Mouse (Mus musculus): ENCODE data around the gene Atp5d. TPM values are rescaled to one million over a fixed set of nuclear protein-coding genes. Genes with fewer than 3 reads are reported as not detected.

Atp5d gene
- total RNA-seq, 2 experiments from 2014 or later: 1,105 to 1,168 TPM

DNA sequence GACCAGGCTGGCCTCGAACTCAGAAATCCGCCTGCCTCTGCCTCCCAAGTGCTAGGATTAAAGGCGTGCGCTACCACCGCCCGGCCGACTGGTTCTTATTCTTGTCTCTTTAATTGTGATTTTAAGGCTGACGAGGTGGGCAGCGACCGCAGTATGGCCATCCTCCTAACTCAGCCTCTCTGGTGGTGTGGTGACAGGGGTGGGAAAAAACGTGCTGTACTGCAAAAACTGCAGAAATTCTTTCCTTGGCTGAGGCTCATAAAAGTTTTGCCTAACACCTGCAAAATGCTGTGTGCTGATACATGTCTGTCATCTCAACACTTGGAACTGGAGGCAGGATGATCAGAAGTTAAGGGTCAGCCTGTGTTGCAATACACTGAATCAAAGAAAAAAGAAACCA lies 34.9 kb downstream of the Atp5d start:
- no peak for DNase-seq
- intact Hi-C loops (cut with DNase I): loop anchor here (10.0 kb wide), 1 partner anchor 201 kb away; no protein-coding TSS in a partner anchor

DNA sequence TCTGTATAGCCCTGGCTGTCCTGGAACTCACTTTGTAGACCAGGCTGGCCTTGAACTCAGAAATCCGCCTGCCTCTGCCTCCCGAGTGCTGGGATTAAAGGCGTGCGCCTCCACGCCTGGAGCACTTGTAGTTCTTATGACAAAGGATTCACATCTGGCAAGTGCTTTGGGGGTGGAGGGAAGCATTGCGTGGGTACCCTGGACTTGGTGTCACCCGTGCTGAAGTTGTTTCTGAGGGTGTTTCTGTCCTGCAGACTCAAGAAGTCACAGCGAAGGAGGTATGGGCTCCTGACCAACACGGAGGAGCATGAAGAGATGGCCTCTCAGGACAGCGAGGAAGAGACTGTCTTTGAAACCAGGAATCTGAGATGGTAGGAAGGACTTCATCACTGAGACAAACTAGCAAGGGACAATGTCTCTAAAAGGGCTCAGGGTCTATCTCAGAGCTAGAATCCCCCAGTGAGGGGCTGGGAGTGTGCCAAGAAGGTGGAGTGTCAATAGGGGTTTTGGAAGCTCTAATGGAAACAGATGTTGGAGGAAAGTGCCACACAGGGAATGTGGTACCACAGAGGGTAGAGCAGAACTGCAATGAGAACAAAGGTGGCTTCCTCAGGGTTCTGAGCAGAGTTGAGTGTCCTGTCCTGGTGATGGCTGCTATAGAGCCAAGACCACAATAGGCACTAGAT lies 35.7 kb downstream of the Atp5d start:
- no peak for DNase-seq
- intact Hi-C loops (cut with DNase I): loop anchor here (10.0 kb wide), 1 partner anchor 201 kb away; no protein-coding TSS in a partner anchor

DNA sequence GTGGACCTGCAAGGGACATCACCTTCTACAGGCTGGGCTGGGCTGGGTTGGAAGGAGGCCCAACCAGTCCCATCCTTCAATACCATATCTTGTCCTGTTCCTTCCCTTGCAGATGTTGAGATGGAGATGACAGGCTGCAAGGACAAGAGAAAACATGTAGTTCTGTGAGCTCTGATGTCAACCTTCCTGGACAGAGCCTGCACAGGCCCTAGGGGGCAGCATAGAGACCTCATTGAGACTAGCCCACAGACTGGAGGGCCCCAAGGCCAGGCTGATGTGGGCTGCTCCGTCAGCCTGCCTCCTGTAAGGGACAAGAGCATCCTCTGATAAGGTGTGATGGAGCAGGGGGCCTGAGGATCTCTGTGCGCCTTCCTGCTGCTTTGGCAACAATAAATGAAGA lies 36.3 kb downstream of the Atp5d start:
- intact Hi-C loops (cut with DNase I): loop anchor here (1.0 to 10.0 kb wide), 3 partner anchors 71 to 200 kb away; partner anchors contain the start of gene Adamtsl5
- no peak for DNase-seq

DNA sequence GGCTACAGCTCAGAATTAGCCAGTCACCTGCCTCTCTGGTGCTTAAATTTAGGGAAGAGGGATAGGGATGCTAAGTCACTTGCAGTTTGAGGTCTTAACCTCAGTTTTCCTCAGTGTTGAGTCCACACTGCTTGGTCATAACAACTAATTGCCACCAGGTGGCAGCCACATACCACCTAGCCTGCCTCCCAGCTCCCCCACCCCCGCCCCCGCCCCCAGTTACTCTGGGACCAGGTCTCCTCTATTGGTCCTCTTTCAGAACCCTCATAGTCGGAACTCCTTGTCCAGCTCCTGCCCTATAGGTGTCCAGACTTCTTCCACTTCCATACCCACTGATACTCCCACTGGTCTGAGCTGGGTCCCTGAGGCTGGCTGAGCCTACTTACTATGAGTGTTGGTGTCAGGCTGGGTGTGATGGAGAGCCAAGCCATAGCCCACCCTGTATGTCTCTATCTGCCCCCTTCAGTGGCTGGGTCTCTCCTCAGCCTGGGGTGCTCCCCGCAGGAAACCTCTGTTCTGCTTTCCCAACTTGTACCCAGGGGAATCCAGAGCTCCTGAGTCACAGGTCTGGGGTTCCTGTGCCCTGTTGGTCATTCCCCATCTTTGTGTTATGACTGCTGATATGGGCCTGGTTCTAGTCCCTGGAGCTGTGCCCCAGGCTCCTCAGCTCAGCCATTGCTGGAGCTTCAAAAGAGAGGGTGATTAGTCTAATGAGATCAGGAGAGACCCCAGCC lies 37.3 kb downstream of the Atp5d start:
- intact Hi-C loops (cut with DNase I): loop anchor here (1.0 to 10.0 kb wide), 3 partner anchors 70 to 199 kb away; partner anchors contain the start of gene Adamtsl5
- peak in 1 of 2 experiments; percentile 30 for DNase-seq

DNA sequence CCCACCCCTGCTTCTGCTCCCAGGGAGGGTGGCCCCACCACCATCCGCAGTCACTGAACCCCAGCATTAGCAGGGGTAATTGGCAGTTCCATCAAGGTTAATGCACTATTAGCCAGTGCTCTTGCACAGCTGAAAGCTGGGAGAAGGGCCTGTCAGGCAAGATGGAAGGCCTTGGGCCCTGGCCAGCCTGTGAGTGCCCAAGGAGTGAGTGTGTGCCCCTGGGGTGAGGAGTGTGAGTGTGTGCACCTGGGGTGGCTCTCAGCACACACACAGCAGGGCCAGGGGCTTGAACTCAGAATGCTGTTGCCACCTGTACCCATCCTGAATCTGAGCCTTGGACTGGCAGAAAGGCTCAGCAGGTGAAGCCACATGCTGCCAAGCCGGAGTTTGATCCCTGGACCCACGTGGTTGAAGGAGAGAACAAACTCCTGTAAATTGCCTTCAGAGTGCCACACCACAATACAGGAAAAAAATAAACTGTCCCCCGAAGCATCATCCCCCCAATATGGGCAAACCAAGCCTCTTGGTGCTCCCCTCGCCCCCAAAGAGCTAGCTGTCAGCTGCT lies 37.9 kb downstream of the Atp5d start:
- DNase-seq: no peak
- intact Hi-C loops (cut with DNase I): loop anchor here (5.0 to 10.0 kb wide), 2 partner anchors 171 to 198 kb away; partner anchors contain the start of gene Adamtsl5

DNA sequence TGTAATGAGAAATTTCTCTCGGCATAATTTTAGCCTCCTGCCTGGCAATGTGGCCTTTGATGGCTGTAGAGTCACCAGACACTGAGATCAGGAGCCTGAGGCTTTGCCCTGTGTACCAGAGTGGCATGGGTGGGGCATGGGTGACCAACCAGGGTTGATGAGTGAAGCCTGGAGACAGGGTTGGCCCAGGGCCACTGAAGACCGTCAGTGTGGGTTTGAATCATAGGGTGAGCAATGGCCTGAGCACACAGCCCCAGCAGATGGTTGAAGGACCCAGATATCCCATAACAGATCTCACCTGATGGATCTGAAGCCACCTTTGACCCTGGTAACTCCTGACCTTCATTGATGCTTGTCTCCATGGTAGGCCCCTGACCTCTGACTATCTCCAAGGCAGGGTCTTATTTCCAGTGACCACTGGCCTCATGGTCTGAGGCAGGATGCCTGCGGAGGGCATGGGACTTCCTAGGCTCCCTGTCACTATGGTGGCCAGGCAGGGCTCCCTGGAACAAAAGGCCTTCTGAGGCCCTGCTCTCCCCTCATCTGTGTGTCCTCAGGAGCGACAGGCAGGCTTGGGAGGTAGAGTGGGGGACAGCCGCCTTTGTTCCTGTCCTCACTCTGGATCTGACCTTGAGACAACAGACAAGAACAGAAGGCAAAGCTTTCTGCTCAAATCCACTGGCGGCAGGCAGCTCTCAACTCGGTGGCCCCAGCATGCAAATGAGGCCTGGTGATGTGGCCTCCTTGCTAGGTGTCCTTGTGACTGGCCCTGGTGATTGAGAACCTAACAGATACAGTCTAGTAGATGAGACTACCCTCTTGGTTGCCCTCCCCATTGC lies 39.2 kb downstream of the Atp5d start:
- DNase-seq: no peak
- intact Hi-C loops (cut with DNase I): loop anchor here (5.0 to 10.0 kb wide), 2 partner anchors 170 to 197 kb away; partner anchors contain the start of gene Adamtsl5

DNA sequence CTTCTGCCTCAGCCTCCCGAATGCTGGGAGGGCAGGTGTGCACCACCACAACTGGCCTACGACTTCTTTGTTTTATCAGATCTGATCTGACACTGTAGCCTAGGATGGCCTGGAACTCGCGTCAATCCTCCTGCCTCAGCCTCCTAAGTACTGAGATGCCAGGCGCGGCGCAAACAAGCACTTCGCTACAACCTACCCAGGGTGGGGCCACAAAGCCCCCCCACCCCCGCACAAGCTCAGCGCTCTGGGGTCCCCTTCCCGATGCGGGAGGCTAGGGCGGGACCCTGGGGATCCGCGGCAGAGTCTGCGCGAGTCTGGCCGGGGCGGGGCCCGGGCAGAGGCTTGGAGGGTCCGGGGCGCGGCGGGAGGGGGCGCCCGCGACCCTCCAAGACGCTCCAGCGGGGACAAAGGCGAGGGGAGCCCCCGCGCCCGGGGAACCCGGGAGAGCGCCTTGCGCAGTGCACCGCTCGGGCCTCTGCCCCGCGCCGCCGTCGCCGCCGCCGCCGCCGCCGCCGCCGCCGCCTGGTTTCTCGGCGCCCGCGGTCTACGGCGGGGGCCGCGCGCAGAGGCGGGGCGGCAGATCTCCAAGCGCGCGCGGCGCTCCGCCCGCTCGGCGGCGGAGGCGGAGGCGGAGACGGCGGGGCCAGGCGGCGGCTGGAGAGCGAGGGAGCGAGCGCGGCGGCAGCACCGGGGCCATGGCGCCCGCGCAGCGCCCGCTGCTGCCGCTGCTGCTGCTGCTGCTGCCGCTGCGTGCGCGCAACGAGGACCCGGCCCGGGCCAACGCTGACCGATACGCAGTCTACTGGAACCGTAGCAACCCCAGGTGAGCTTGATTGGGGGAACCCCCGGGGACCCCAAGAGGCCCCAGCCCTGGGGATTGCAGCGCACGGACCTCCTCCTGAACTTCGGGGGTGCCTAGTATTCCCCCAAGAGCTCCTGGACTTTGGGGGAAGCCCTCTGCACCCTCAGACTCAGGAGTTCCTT lies 40.9 kb downstream of the Atp5d start, which contains the start of gene Efna2:
Gene Efna2, plus strand, starts transcription at position 415 of the 984 bp plus-strand sequence.
- peak; percentile 54 to 64 for DNase-seq
- intact Hi-C loops (cut with DNase I): loop anchor here (5.0 to 10.0 kb wide), 2 partner anchors 168 to 195 kb away; partner anchors contain the start of gene Adamtsl5

DNA sequence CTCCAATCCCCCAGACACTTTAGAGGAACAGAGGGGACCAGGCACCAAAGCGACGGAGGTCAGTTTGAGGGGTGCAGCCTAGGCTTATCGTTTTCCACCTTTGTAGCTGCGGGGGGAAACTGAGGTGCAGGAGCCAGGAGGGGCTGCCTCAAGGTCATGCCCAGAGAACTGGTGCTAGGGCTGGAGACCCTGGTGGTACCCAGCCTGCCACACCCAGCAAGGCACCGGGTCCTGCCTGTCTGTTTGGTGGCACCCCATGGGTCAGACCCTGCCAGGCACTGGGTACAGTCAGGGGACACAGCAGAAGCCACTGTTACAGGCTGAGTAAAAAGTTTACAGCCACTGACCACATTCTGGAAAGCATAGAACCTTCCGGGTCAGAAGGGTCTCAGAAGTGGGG lies 41.9 kb downstream of the Atp5d start:
- intact Hi-C loops (cut with DNase I): no loop called here
- DNase-seq: no peak

DNA sequence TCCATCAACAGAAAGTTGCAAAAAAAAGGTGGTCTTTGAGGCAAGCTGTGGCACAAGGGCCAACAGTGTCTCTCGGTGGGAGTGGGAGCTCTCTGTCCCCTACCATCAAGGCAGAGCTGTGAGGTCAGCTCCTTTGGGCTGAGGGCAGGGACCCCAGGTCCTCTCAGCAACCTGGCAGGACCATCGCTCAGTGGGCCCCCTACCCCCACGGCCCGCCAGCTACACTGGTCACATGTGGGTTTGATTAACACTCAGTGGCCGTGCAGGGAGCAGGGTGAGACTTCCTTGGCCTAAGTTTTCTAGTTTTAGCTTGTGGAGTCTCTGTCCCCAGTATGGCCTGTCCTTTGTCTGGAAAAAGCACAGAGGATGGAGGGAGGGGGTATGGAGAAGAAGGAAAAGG lies 42.4 kb downstream of the Atp5d start:
- intact Hi-C loops (cut with DNase I): no loop called here
- DNase-seq: no peak

DNA sequence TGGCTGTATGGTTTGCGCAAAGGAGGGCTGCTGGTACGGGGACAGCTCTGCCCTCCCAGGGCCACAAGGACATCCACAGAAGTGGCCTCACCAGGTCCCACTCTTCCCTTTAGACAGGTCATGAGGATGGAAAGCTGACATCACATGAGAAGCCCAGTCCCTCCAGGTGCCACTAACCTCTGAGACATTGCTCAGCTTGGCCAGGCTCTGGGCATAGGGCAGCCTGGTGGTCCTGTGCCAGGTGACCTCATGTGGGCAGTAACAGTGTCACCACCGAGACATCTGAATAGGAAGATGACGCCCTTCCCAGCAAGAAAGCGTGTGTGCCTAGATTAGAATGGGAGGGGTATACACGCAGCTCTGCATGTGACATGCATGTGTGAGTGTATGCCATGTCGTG lies 44.1 kb downstream of the Atp5d start:
- intact Hi-C loops (cut with DNase I): no loop called here
- DNase-seq: no peak

DNA sequence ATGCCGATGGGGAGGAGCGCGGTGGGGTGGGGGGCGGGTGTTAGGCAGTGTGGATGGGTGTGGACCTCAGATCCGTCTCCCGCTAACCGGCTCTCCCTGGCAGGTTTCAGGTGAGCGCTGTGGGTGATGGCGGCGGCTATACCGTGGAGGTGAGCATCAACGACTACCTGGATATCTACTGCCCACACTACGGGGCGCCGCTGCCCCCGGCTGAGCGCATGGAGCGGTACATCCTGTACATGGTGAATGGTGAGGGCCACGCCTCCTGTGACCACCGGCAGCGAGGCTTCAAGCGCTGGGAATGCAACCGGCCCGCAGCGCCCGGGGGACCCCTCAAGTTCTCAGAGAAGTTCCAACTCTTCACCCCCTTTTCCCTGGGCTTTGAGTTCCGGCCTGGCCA lies 48.2 kb downstream of the Atp5d start:
- no peak for DNase-seq
- intact Hi-C loops (cut with DNase I): no loop called here

DNA sequence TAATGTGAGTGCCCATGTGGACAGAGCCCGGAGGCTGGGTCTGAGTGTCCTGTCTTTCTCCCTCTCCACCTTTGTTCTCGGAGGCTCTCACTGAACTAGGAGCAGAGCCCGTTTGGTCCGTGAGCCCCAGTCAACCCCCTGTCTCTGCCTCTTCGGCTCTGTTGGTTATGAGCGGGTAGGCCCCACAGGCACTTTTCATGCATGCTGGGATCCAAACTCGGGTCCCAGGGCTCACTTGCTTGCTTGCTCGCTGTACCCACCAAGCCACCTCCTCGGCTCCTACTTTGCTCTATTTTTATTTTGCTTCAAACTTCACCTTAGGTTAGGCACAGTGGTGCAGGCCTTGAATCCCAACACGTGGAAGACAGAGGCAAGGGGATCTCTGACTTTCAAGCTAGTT lies 49.3 kb downstream of the Atp5d start:
- intact Hi-C loops (cut with DNase I): no loop called here
- DNase-seq: no peak

DNA sequence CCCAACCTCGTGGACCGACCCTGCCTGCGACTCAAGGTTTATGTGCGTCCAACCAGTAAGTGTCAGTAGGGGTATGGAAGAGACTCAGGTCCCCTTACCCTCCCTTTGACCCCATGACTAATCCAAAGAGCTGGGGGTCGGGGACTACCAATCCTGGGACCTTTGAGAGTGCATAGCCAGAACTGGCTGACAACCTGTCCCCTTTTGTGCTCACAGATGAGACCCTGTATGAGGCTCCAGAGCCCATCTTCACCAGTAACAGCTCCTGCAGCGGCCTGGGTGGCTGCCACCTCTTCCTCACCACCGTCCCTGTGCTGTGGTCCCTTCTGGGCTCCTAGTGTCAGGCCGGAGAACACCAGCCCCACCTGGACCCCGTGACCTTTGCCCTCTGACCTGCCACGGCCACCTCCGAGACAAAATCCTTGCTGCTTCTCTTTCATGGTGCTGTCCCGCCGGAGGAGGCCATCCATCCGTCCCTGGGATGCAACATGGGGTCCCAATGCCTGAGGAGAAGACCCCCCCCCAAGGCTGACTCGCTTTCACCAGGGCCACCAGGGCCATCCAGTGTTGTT lies 50.1 kb downstream of the Atp5d start:
- intact Hi-C loops (cut with DNase I): no loop called here
- DNase-seq: no peak

DNA sequence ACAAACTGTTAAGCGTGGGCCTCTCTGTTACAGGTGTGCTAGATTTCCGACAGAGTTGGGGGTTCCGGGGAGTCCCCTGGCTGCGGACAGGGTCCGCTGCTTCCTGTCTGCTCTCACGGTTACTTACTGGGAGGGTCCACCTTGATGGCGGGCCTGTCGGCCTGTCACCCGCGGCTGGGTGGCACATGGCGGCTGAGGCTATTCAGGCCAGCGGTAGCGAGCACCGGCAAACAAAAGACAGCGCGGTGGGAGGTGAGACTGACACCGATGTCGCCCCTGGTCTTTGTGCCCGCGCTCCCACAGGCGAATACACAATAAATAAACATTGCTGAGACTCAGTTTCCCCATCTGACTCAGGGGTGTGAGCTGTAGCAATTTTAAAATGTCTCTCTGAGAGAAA lies 51.6 kb downstream of the Atp5d start:
- intact Hi-C loops (cut with DNase I): no loop called here
- DNase-seq: no peak

DNA sequence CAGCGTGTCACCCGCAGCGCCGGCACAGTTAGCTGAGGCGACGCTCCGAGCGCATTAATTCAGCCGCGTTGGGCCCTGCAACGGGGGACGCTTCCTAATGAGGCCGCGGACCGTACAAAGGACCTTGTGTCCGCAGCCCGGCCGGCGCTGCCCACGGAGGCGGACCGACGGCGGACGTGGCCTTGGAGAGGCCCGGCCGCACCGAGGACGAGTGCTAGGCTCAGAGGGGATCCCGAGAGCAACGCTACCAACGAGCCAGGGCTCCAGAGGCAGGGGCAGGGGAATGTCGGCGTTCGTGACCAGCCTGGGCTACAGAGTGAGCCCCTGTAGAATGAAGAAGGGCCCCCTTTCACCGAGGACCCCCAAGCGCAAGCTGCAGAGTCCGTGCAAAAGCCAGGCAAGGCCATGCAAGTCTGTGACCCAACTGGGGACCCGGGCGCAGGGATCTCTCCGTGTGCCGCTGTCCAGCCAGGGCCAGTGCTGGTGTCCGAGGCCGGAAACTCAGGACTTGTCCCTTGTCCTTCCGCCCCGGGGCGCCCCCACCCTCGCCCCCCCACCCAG lies 52.1 kb downstream of the Atp5d start:
- intact Hi-C loops (cut with DNase I): no loop called here
- DNase-seq: peak in 1 of 2 experiments; percentile 39

DNA sequence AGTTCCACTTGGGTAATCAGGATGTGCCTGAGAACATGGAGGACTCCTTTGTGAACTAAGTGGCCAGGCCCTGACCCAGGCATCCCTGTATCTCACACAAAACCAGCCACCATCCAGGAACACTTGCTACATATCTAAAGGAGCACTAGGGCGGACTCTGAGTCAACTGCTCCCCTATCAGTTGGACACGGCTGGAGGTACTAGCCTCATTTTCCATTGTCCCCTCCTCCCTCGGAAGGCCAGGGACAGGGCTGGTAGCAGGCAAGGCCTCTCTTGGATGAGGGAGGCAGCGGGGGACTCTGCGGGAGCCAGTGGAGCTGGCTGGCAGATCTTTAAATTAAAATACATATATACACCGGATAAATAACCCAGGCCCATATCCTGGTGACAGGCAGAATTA lies 55.5 kb downstream of the Atp5d start:
- no peak for DNase-seq
- intact Hi-C loops (cut with DNase I): no loop called here

DNA sequence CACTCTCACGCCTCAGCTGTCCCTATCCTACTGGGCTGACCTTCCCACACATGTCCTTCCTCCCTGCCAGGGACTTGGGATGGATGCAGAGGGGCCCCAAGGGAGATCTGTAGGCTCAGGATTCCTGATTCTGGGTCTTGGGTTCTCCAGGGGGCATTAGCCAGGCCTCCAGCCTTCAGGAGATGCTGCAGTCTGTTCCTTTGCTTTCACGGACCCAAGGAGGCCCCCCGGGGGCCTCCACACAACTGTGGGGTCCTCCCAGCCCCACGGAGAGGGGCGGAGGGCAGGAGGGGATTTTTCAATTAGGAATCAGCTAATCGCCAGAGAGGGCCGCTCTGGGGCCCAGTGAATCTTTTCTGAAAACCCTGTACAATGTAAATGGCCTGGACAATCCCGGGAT lies 56.0 kb downstream of the Atp5d start:
- DNase-seq: no peak
- intact Hi-C loops (cut with DNase I): no loop called here

Measured in heart, postnatal 36 days (tissue).